Mouse (Mus musculus) macrophage (primary cell): ENCODE measurements around the gene Gm20828. TPM values are rescaled to one million over a fixed set of nuclear protein-coding genes. Genes with fewer than 3 reads are reported as not detected.
"Not testable (repeated sequence)": the region's sequence is repeated elsewhere in the genome, so short reads cannot be mapped to it uniquely, and the experiment has no call there.

Experiments
- H3K27ac ChIP-seq: fragments of 350-480 bp; formaldehyde crosslinking; 2 replicates; pipeline ENCODE4 v1.9.0; 2021
- H3K36me3 ChIP-seq: fragments of 350-480 bp; formaldehyde crosslinking; 2 replicates; pipeline ENCODE4 v1.9.0; 2021; ENCODE audit errors: inconsistent target
- H3K4me3 ChIP-seq: fragments of 350-480 bp; formaldehyde crosslinking; 2 replicates; pipeline ENCODE4 v1.9.0; 2021; ENCODE audit errors: inconsistent target
- H3K79me2 ChIP-seq: fragments of 350-480 bp; formaldehyde crosslinking; 2 replicates; pipeline ENCODE4 v1.9.0; 2021; ENCODE audit errors: inconsistent target
- WGBS: methylation state at CpG from one replicate; pipeline ENCODE4 v1.1.7; 2026; ENCODE audit warnings: inconsistent platforms; ENCODE audit not compliant: missing documents; 5-methylcytosine and 5-hydroxymethylcytosine counted together
- polyA plus RNA-seq: library from polyadenylated mRNA; stranded (reverse); fragments of 250-400 nt; gene quantifications from 3 replicates; pipeline ENCODE4 v1.2.4, GENCODE M21; 2018; ENCODE audit warnings: inconsistent platforms
- total RNA-seq, 78 experiments: library from RNA; depleted of rRNA; stranded (reverse); fragments of 250-400 nt; gene quantifications; 1 replicate in 9 of 78; 2 replicates in 24 of 78; 3 replicates in 43 of 78; 4 replicates in 2 of 78; pipeline ENCODE4 v1.2.4; 2018; ENCODE audit warnings: inconsistent platforms in 56 of 78

The Gm20828 gene
- not detected for total RNA-seq (2018; cell fraction: chromatin; rRNA removed)
- not detected for total RNA-seq (2018; cell fraction: cytosol; rRNA removed)
- not detected for total RNA-seq (2018; cell fraction: nucleus; rRNA removed)
- polyA plus RNA-seq = not detected in 3 replicates

DNA sequence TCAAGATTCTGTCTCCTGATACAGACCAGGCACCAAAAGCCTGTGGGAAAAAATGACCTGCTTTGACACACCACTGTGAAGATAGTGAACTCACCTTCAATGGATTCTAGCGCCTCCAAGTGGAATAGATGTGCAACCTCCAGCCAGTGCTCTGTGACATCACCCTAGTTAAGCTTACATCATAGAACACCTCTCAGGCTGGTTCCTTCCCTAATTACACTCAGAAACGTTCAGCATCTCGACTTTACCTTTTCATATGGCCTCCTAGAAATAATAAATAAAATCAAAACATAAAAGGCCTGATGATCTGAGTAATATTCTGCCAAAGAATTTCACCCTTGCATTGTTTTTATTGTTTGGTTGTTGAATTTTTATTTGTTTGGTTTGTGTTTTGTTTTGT is at the start of gene Gm20828:
TSS of gene Gm20828 (minus strand) at position 101 of the 400 bp plus-strand sequence.
- H3K79me2 ChIP-seq, H3K36me3 ChIP-seq, H3K27ac ChIP-seq, H3K4me3 ChIP-seq: not testable (repeated sequence)
- WGBS = no CpG with 5 or more reads among the region's 3 CpGs
